Mouse (Mus musculus): Measurements from ENCODE around the gene Gnai2.
A peak's percentile ranks its signal among the peaks of the same experiment; 100 is the strongest.

Gnai2 gene

DNA sequence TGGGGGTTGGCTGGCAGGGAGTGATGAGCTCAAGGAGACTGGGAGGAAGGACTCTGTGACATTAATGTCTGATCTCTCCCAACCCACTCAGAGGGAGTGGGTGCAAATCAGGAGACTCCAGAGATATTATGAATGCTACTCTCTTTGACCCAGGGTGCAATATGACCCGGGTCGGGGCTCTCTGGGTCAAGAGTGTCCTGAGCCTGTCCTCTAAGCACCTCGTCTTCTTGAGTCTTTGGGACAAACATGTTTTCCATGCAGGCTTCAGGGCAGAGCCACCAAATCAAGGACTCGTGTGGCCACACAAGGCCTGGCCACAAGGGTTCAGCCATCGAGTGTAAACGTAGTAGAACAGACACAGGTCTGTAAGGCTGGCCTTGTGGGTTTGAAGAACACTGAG is 22.9 kb upstream of the Gnai2 start:
- no peak for DNase-seq (ENCODE audit: low spot score in 2 of 2)

DNA sequence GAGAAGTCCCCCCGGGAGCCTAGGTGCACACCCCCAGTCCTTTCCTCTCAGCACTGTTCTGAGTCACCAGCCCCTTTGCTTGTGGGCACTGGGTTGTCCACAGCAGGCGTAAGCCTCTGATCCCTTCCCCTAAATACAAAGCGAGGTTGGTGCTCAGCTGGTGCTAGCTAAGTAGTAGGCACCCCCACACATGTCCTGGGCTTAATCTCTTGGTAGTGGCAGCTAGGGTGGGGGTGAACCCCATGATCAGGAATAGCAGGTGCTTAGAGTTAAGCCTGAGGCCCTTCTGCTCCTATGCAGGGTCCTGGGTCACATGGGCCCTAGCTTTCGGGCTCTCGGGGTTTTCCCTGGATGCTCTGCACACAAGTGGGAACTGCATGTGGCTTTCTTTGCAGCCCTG is 22.0 kb upstream of the Gnai2 start:
- no peak for DNase-seq (ENCODE audit: low spot score in 2 of 2)

DNA sequence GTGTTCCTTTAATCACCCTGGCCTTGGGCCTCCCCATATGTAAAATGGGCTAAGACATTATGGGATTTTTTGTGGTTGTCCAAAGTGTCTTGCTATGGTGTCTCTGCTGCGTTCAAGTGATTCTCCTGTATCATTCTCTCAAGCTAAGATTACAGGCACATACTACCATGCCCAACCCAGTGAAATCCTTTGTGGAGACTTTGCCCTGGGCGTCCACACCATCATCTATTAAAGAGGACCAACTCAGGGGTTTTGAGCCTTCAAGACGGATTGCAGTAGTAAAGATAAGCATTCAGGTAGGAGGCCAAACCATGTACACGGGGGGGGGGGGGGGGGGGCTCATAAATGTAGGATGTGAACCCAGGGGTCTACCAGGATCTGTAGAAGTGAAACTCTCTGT is 19.4 kb upstream of the Gnai2 start:
- no peak for DNase-seq (ENCODE audit: low spot score in 2 of 2)

DNA sequence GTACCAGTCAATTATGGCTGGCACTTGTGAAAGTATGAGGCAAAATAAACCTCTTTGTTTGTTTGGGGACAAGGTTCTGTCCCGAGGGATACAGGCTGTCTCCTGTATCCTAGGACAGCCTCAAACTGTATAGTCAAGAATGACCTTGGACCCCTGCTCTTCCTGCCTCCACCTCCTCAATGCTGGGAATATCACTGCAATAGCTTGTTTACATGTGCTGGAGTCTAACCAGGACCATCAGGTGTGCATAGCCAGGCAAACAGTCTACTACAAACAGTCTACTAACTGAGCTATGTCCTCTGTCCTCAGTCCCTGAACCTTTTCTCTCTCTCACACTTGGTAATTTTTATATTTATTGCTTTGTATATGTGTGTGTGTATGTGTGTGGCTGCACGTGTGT is 18.3 kb upstream of the Gnai2 start:
- DNase-seq (ENCODE audit: low spot score in 2 of 2) = no peak

- no peak for DNase-seq (ENCODE audit: low spot score in 2 of 2)
These were observed 15.7 kb upstream of the Gnai2 start for GRCm38 (mm10) chr9:107650708-107651481.

DNA sequence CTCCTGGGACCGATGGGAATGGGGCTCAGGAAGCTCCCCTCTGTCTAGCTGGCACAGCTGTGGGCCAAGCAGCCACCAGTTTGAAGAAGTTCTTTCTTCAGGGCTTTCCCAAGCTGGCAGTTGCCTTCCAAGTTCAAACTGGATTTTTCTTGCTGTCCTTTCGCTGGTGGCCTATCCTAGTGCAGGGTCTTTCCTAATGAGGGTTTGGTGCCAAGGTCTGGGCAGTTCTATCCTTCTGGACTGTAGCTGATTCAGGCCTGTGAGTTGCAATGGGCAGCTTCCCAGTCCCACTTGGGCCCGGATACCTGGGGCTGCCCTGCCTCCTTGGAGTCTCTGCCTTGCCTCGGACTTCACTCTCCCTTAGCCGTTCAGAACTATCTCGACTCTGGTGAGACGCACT is 15.1 kb upstream of the Gnai2 start:
- DNase-seq (ENCODE audit: low spot score in 2 of 2) = no peak

DNA sequence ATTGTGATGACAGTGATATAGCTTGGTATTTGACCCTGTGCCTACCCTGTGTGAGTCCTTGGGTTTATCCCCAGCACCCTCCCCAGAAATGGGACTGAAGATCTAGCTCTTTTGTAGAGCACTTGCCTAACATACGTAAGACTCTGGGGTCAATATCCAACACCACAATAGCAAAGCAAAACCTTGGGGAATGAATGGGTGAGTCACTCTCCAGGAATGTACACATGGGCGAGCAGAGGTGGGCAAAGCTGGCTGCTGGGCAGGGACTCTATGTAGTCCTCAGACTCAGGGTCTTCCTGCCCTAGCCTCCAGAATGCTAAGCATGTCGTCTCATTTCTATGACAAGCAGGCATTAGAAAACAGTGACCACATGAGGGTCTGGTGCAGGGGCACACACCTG is 13.6 kb upstream of the Gnai2 start:
- no peak for DNase-seq (ENCODE audit: low spot score in 2 of 2)

GRCm38 (mm10) chr9:107646975-107647374 is 11.8 kb upstream of the Gnai2 start:
- no peak for DNase-seq (ENCODE audit: low spot score in 2 of 2)

GRCm38 (mm10) chr9:107645577-107645976 is 10.4 kb upstream of the Gnai2 start:
- peak; percentile 67 to 86 for DNase-seq (ENCODE audit: low spot score in 2 of 2)

GRCm38 (mm10) chr9:107645153-107645510 is 10.0 kb upstream of the Gnai2 start:
- peak in 1 of 2 experiments; percentile 30 for DNase-seq (ENCODE audit: low spot score in 2 of 2)

- peak; percentile 91 to 96 for DNase-seq (ENCODE audit: low spot score in 2 of 2)
These were observed 9.5 kb upstream of the Gnai2 start for GRCm38 (mm10) chr9:107644495-107645152.

GRCm38 (mm10) chr9:107643544-107644214 is 8.5 kb upstream of the Gnai2 start:
- DNase-seq (ENCODE audit: low spot score in 2 of 2) = no peak

- DNase-seq (ENCODE audit: low spot score in 2 of 2) = no peak
These were observed 6.5 kb upstream of the Gnai2 start for GRCm38 (mm10) chr9:107641666-107642065.

GRCm38 (mm10) chr9:107640257-107640772 is 5.1 kb upstream of the Gnai2 start:
- DNase-seq (ENCODE audit: low spot score in 2 of 2) = peak; percentile 46 to 69

GRCm38 (mm10) chr9:107637070-107637469 is 1.9 kb upstream of the Gnai2 start:
- no peak for DNase-seq (ENCODE audit: low spot score in 2 of 2)

DNA sequence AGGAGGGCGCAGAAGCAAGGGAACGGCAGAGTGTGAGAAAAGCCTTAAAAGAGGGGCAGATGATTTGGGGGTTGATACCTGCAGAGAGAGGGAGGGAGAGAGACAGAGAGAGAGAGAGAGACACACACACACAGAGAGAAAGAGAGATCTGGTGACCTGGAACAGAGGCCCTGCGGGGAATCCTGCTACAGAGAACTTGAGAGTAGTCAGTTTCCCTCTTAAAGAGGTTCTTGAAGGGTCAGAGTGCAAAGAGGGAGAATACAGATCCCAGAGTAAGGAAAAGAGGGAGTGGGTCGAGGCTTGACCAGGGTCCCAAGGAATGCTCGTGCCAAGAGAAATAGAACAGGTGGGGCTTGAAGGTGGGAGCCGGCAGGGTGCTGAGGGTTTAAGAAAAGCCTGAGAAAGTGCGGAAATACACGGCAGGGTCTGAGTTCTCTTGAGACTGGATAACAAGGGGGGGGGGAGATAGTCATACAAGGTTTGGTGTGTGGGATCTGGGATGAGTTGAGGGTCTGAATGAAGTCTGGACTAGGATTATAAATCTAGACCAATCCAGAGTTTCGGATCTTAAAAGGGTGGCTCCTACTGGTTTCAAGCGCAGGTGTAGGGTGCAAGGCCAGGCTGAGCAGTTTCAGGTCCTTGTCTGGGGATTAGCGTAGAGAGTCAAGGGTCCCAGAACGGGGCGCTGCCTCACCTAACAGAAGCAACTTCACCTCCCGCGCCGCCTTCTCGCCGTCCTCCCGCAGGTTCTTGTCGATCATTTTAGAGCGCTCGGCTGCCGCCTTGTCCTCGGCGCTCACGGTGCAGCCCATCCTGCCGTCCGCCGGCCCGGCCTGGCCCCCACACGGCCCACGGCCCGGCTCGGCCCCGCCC is 525 bp downstream of the Gnai2 start:
- peak; percentile 40 to 50 for DNase-seq (ENCODE audit: low spot score in 2 of 2)

- peak; percentile 61 to 69 for DNase-seq (ENCODE audit: low spot score in 2 of 2)
These were observed 1.3 kb downstream of the Gnai2 start for GRCm38 (mm10) chr9:107633661-107634405.

DNA sequence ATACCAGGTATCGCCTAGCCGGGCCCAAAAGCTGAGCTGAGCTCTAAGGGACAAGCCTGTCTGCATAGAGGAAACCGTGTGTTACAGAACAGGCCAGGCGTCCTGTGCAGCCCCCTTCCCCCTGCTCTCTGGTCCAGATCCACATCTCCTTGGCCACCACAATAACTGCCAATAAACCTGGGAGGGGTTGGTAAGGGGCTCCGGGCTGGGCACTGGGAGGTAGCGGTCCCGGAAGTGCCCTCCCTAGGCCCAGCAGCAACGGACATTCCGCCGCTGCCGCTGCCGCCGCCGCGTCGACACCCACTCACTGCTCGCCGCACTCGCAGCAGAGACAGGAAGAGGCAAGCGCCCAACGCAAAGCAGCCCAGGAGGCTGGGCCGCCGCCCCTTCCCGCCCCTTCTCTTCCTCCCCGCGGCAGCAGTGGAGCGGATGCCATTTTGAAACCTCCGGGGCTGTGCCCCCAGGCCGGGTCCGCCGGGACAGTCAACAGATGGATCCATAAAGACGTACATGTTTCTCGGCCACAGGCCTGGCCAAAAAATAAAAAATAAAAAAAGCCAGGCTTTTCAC is 2.0 kb downstream of the Gnai2 start:
- DNase-seq (ENCODE audit: low spot score in 2 of 2) = peak; percentile 87 to 89

DNA sequence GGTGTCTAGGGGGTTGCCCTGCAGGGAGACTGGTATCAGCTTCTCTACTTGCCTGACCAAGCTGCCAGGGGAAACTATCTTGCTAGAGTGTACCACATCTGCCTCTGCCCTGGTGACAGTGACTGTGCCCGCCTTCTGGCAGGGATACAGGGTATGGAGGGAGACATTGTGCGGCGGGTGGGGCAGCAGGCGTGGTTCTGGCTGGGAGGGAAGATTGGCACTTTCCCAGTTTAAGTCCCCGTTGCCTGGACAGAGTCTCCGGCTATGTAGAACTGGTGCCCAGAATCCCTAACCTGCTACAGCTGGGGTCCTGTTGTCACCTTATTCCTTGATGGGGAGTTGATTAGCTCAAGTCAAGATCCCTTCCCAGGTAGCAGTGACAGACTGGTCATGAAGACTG is 2.7 kb downstream of the Gnai2 start:
- DNase-seq (ENCODE audit: low spot score in 2 of 2) = peak; percentile 73 to 86

DNA sequence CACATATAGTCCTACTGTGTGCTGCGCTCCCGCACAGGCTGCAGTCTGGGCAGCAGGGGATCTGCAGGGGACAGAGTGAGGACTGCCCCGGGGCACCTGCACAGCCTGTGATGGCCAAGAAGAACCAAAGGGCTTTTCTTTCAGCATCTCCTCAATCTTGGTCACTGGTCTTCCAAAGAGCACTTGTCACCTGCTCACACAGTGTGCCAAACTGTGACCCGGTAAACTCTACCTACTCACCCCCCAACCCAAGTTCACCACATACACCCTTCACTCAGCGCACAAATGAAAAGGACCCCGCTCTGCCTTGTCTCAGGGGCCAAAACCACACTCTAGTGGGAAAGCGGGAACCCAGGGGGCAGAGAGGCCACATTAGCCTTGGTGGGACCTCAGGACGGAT is 3.3 kb downstream of the Gnai2 start:
- DNase-seq (ENCODE audit: low spot score in 2 of 2) = no peak

All from spleen, postnatal 10 days (tissue).